Mouse (Mus musculus) lung, postnatal 10 days (tissue): ENCODE measurements around the gene Galnt2.

Experiments
- DNase-seq: peaks from one replicate; pipeline ENCODE4 v3.0.0; 2021

Gene Galnt2

DNA sequence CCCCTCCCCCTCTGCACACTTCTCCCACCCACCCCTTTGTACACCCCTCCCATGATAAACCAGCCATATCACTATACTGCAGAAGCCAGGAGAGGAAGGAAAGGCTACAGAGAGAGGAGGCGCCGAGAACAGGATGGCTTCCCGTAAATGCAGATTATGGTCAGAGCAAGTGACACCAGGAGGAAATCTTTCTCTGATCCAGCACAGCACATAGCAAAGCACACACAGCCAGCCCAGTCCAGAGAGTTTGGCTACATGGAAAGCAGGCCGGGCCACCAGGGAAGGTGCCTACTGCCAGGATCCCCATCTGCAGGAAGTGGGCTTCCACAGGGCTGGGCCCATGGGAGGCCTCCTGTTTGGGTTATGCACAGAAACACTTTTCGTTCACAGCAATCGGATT is 63.2 kb downstream of the Galnt2 start:
- no peak for DNase-seq

DNA sequence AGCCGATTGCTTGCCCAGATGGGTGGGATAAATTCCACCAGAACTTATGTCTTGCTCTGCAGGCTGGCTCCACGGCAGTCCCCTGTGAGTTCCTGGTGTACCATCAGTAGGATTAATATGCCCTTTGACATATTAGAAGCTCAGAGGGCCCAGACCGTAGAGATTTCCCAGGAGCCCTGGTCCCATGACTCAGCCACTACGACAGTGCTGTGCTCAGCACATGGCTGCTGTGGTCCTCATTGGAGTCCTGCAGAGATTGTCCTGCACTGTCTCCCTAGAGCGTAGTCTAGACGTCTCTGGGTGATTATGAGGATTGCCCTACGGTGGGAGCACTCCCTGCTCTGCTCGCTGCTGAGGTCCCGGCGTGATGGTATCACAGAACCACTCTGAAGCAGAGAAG is 63.7 kb downstream of the Galnt2 start:
- no peak for DNase-seq

DNA sequence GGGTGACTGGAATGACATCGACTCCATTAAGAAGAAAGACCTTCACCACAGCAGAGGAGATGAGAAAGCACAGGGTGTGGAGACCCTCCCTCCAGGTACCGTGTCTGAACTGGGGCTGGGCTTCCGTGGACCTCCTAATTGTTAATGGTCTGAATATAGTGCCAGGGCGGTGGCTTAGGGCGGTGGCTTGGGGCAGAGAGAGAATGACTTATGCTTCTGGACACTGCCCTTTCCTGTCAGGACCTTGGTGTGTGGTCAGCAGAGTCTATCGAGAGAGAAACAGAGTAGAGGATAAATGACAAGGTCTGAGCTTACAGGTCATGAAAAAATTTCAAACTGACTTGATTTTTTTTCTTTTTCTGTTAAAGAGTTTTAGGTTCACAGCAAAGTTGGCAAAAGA is 64.2 kb downstream of the Galnt2 start:
- no peak for DNase-seq

DNA sequence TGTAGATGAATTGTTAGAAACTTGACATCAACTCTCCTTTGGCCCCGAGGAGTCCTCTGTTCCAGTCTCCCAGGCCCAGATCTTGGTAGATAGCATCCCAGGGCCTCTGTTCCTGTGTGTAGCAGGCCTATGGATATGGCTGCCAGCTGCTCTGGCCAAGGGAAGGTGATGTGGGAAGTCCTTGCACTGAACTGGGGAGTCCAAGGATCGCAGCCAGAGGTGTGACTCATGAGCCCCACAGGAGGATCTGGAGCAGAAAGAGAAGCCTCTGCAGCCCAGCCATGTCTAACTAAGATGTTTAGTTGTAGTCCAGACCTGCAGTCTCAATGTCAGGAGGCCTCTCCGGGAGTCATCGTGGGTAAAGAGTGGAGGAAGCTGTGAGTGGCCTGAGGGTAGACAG is 70.3 kb downstream of the Galnt2 start:
- DNase-seq = no peak

DNA sequence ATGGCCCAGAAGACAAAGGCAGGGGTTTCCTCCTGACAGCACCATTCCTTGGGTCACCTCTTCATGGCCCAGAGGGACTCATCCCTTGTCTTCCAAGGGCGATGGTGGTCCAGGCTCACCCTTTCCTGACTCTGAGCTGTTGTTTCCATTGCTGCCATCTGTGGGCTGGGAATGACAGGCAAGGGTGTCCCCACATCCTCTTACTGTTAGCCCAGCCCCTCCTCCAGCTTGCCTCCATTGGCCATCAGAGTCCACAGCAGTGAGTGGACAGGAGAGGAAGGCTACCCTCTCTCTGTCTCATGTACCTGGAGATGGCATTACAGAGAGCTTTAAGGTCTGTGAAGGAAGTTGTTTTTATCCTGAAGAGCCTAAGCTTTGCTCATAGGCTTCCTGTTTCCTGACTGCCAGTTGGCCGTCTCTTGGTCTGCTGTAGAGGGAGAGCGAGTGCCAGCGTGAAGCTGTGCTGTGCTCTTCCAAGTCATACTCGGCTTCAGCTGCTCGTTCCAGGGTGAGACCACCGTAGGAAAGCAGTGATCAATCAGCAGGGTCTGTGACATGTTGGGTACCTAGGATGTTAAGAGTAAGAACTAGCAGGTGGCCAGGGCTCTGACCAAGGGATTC is 70.9 kb downstream of the Galnt2 start:
- DNase-seq = no peak

DNA sequence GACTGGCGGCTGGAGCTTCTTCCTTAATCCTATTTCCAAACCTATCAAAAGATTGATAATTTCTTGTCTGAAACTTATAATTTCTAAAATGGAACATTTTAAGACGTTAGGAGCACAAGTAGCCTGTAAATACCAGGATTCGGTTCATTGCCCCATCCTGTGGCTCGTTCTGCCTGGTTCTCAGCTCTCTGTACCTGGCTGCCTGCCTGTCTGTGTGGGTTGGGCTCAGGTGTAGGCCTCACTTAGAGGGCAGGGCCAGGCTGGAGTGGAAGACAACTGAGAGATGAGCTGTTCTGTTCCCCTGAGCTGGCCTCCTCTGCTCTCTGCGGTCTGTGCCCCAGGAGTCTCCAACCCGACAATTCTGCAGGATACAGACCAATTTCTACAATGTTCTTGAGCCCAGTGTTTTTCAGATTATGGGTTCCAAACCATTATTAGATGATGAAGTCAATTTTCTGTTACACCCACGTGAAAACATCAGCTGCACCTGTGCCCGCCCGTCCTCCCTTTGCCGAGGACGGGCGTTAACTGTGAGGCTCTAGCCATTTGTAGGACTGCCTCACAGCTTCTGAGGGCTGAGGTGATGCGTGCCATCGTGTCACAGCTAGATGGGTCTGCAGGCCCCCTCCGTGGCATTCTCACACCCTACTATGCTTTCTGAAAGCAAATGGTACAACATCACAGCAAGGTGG is 72.2 kb downstream of the Galnt2 start:
- DNase-seq = no peak

DNA sequence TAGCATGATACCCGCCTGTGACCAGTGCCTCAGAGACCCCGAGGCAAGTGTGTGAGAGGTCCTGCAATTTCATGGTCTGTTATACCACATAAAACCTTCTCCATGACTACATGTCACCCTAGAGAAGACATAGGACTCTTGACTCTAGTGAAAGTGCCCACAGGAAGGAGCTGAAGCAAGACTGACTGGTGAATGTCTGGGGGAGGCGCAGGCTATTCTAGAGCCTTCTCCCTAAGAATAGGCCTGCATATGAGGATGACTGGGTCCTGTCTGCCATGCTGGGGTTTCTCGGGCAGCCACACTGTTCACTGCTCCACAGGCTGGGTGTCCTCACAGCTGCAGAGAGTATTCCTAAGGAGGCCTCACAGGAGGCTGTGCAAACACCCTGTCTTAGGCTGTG is 73.0 kb downstream of the Galnt2 start:
- no peak for DNase-seq

DNA sequence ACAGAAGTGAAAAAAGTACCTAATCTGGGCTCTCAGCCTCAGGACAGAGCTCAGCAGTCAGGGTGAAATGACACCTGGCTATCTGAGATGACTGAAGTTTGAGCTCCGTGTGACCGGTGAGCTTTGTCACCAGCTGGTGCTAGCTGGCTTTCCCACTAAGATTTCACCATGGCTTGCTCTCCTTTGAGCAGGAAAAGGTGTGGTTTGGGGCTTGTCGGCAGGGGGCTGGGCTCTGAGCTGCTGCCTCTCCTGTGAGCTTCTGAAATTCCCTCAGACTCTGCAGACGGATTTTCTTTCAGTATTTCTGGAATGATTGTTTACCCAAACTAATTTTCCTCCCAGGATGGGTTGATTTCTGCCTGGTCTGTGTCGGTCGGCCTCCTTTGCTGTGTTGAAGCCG is 75.4 kb downstream of the Galnt2 start:
- DNase-seq = no peak

DNA sequence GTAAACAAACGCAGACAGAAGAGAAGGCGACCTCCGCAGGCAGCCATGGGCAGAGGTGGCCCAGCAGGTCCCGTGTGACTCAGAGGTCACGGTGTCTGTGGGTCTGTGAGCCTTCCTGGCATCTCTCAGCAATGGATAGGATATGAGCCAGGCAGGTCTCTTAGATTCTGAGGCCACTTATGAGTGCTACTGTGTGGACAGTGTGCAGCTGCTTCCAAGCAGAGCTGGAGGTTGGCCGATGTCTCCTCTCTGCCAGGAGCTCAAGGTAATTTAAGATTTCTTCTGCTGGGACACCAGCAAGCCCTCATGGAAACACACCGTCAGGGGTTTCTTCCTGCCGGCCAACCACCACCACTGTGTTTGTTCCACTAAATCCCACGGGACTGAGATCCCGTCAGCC is 76.5 kb downstream of the Galnt2 start:
- DNase-seq = no peak

DNA sequence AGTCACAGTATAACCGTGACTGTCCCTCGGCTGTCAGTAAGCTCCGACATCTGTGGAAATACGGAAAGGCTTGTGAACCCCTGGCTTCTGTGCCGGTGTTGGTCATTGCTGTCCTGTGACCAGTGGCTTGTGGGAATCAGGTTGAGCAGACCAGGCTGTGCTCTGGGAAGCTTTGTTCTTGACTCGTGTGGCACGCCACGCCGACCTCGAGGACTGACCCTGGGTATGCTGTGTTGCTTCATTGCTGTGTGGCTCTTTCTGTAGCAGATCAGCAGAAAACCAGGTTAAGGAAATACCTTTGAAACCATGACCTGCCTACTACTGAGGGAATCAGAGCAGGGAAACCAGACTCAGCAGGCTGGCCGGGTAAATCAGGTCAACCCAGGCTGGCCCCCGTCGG is 79.3 kb downstream of the Galnt2 start:
- no peak for DNase-seq

DNA sequence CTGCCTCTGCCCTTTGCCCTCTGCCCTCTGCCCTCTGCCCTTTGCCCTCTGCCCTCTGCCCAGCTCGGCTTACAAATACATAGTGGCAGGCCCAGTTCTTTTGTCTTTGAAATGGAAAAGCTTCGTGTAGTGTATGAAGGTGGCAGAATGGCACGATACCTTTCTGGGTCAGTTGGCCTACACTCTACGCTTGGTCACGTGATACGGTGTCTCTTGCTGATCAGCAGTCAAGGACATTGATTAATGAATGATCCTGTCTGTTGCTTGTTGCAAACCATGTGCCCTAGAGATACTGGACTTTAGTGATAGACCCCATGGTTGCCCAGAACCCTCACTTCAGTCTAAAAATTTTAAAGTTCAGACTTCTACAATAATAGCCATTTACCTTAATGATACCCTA is 79.9 kb downstream of the Galnt2 start:
- no peak for DNase-seq

DNA sequence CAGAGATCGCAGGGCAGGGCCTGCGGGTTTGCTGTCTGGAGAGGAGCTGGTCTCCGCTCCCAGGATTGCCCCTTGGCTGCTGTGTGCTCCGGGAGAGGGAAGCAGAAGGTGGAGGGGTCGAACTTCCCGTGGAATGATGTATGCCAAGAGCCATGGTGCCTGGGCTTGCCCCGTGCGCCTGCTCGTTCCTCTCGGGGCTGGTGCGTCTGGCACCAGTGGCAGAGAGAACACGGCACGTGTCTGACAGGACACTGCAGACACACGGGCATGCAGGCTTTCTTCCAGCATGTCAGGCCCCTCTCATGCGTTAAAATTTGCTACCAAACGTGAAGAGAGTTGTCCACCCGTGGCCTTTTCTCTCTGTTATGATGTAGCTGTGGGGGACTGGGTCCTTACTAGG is 80.5 kb downstream of the Galnt2 start:
- no peak for DNase-seq

DNA sequence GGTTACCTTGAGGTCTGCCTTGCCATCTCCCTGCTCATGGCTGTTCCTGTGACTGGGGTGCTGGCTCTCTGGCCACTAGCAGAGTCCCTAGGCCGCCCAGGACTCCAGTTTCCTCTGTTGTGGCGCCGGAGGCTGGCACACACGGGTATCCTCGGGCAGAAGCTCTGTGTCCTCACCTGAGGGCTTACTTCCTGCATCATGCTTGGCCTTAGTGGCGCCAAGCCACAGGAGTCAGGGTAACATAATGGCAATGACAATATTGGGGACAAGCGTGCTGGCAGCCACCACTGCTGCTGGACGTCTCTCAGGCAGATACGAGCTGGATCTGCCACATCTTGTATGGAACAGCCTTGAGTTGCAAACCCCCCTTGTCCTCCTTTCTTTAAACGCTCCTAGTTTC is 81.0 kb downstream of the Galnt2 start:
- DNase-seq = no peak

DNA sequence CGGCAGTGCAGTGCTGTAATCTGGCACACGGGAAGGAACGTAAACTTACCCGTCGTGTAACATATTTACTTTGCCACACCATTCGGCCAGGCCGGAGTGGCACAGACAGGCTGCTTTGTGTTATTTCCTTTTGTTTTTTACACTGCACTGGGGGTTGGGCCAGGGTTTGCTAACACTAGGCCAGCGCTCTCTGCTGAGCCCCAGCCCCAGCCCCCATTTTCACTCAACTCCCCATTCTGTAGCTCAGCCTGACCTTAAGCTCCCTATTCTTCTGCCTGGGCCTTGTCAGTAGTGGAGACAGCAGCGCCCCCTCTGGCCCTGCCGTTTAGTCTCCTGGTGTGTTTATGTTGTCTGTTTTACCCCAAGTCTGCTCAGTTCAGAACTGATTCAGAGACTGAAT is 83.6 kb downstream of the Galnt2 start:
- DNase-seq = peak; percentile 62

DNA sequence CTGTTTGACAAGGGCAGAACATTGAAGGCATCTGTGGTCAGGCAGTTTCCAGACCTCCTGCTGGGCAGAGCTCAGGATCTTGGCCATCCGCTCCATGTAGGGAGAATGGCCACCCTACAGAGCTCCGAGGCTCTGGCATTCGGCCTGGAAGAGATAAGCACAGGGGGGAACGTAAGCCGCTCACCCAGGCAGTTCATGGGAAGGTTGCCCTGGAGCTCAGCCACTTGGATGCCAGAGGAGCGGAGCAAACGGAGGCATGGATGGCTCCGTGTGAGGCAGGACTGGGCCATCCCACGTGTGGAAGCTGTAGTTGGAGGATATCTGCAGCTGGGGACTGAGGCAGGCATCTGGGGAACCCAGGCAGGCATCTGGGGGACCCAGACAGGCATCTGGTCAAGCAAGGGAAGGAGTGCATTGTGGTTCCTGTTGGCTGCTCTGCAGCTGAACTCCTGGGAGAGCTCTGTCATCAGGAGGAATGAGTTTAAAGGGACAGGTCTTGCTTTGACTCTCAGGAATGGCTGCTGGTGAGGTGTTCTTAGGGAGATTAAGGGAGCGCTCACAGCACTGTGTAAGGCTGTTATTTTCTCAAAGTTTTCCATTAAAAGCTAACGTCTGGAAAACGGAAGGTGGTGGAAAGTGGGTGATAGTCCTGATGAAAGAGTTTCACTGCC is 85.4 kb downstream of the Galnt2 start:
- peak; percentile 61 for DNase-seq

DNA sequence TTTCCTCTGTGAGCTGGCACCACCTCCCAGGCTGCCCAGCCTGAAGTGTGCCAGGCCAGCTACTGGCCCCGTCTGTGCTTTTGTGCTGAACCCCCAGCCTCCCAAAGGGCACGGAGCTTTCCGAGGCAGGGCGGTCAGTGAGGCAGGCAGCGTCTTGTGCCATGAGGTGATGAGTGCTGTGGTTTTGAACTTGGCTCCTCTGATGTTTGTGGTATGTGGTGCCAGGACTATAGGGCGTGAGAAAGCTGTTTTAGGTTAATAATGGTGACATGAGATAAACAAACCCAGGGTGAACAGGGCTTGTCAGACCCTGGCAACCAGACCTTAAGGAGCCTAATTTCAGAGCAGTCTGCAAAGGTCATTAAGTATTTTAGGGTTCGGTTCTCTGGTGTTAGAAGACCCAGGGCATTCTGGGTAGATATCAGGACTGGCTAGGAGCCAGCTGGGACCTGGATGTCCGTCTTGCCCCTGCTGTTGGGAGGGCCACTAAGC is 86.0 kb downstream of the Galnt2 start:
- DNase-seq = no peak

DNA sequence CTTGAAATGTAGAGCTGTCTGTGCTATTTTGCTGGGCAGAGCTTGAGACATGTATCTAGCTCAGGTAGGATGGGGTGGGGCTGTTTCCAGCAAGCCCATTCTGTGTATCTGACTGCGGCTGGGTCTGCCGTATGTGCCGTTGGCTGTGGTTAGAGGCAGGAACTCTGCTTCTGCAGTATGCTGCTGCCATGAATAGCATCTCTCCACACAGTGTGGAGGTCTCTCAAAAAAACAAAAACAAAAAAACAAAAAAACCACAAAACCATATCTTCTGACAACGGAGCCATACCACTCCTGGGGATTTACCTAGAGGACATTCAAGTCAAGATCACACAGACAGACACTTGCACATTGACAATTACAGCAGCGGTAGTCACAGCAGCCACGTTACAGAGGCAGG is 86.6 kb downstream of the Galnt2 start:
- no peak for DNase-seq

DNA sequence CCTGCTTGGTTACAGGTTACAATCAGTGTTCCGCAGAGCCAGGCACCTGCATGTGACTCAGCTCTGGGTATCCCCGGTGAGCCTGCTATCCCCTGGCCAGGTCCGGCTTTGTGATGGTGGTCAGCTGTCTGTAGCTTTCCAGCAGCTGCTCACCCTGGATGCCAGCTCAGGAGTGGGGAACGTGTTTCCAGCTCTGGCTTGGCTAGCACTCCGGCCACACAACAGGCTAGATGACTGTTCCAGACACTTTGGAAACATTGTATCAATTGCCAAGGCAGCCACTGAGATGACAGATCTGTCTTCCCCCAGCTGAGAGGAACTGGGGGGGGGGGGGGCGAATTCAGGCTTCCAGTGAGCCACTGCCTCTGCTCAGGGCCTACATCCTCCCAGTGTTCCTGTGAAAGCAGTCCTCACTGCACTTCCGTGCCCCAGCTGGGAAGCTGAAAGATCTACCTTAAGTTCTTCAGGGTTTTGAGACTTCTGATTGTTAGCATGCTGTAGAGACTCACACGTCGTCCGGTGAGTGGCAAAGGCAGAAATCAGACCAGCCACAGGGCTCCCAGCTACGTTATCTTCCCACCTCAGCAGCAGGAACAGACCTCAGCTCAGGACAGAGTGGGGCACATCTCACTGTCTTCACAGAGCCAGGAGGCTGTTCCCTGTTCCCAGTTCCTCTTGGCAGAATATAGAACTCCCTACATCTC is 87.6 kb downstream of the Galnt2 start:
- DNase-seq = peak; percentile 79

DNA sequence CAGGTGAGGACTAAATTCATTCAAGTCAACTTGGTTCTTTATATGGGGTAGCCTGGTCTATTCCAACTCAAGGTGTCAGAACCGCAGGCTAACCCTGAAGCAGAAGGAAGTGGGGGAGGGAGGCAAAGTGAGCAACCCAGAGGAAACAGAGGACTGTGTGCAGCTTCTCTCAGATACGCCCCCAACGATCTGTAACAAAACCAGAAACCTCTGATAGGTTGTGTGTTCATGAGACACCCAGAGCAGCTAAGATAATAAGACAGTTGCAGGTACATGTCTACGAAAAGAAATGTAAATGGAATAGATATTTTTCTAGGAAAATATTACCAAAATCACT is 88.1 kb downstream of the Galnt2 start:
- no peak for DNase-seq

DNA sequence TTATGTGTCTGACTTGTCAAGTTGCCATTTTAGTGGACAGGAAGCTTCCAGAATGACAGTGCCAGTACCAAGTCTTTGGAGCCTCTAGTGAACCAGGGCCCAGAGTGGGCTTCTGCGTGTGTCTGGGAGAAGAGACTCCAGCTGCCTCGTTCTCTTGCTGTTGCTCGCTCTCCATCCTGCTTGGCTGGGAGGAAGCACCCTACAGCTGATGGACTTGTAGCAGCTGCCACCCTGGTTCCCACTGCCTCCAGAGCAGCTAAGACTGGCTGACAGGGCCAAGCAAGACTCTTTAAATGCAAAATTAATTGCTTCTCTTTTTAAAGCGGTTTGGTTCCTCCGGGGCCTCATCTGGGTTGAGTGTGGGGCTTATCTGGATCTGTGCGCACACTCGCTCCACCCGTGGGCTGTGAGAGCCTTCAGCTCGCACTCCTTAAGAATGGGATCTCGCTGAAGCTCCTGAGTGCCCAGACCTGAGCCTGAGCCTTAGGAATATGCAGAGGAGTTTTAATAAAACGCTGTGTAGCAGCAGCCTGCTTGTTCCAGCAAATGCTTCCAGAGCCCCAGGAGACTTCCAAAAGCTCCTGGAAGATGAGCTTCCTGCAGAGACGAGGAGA is 90.1 kb downstream of the Galnt2 start:
- DNase-seq = no peak

DNA sequence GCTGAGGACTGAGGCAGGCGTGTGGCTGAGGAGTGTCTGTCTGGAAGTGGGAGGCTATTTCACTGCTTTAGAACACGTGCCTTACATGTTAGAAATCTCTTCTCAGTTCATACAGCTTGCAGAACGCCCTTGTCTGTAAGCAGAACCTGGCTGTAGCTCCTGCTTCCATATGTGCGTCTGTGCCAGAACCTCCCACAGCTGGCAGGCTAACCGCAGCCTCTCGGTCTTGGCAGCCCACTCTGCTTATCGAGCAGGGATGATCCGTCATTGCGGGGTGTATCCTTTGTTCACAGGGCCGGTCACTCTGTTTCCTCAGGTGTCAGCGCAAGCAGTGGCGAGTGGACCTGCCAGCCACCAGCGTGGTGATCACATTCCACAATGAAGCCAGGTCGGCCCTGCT is 92.2 kb downstream of the Galnt2 start:
- no peak for DNase-seq

DNA sequence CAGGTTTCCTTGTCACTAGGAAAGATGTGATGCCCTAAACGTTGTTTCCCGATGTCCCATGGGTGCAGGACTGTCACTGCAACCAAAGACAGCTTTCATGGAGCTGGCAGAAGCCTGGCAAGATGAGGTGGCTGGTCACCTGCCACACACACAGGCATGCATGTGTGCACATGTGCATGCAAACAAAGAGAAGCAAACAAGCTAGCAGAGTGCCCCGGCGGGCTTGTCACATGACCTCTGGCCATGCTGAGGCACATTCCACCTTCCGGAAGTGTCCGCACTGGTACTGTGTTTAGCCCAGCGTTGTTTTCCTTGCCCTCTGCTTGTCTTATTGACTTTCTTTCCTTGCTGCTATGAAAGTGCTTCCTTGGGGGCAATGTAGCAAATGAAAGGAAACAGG is 97.1 kb downstream of the Galnt2 start:
- no peak for DNase-seq

DNA sequence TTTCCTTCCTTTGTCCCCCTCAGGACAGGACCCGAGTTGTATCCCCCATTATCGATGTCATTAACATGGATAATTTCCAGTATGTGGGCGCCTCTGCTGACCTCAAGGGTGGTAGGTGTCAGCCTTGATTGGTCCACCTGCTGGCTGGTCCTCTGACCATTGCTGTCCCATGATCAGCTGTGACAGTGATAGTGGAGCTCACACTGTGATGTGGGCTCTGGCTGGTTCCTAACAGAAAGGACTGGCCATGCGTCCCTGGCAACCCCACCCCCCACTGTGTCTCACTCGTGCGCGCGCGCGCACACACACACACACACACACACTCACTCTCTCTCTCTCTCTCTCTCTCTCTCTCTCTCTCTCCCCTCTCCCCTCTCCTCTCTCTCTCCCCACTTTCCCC is 98.5 kb downstream of the Galnt2 start:
- DNase-seq = no peak

DNA sequence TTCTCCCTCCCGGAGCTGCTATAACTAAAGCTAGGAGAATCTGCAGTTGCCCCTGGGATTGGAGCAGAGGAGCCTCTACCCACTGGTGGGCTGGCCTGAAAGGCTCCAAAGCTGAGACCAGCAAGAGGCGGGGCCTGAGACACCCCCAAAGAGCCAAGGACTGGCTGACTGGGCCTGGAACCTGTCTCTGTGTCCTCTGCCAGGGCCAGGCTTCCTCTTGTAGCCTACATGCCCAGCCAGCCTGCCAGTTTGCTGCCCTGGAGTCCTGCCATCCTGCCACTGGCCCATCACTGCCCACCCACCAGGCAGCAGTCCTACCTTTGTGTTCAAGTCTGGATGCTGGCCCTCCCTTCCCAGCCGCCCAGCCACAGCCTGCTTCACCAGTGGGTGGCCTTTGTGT is 99.2 kb downstream of the Galnt2 start:
- peak; percentile 37 for DNase-seq
